Mouse (Mus musculus) embryonic facial prominence, embryonic 14.5 days (tissue): ENCODE measurements around the gene Ccna2. TPM values are rescaled to one million over a fixed set of nuclear protein-coding genes. Genes with fewer than 3 reads are reported as not detected.
A peak's percentile ranks its signal among the peaks of the same experiment; 100 is the strongest.

Source experiments
- ATAC-seq: fragments of 200-750 bp; cut with Nextera tagmentation; 2 replicates; pipeline ENCODE4 v1.8.0; 2017; ENCODE audit warnings: low read depth, moderate number of reproducible peaks, moderate TSS enrichment
- DNase-seq: peaks from one replicate; pipeline ENCODE4 v3.0.0-alpha.2; 2015; ENCODE audit warnings: low spot score
- H3K27ac ChIP-seq: fragments of 300-500 bp; sonication (generic); replicated peaks from 2 replicates; pipeline ENCODE4 v1.5.1; 2014; ENCODE audit warnings: low read depth, mild to moderate bottlenecking, low read length, moderate library complexity
- H3K27me3 ChIP-seq: fragments of 300-500 bp; sonication (generic); replicated peaks from 2 replicates; pipeline ENCODE4 v1.6.1; 2014; ENCODE audit warnings: low read length; ENCODE audit not compliant: control insufficient read depth, insufficient read depth
- H3K36me3 ChIP-seq: fragments of 300-500 bp; sonication (generic); 2 replicates; pipeline ENCODE4 v1.6.1; 2014; ENCODE audit warnings: low read length, mixed read lengths; ENCODE audit not compliant: control insufficient read depth, insufficient read depth
- H3K4me1 ChIP-seq: fragments of 300-500 bp; sonication (generic); 2 replicates; pipeline ENCODE4 v1.6.1; 2014; ENCODE audit warnings: antibody characterized with exemption, low read length; ENCODE audit not compliant: control insufficient read depth, insufficient read depth
- H3K4me2 ChIP-seq: fragments of 300-500 bp; sonication (generic); 2 replicates; pipeline ENCODE4 v1.6.1; 2014; ENCODE audit warnings: low read depth, mild to moderate bottlenecking, low read length, moderate library complexity, mixed read lengths
- H3K4me3 ChIP-seq: fragments of 300-500 bp; sonication (generic); 2 replicates; pipeline ENCODE4 v1.5.1; 2014; ENCODE audit warnings: low read depth, mild to moderate bottlenecking, low read length
- H3K9ac ChIP-seq: fragments of 300-500 bp; sonication (generic); 2 replicates; pipeline ENCODE4 v1.6.1; 2014; ENCODE audit warnings: low read depth, mild to moderate bottlenecking, low read length, moderate library complexity, mixed read lengths
- H3K9me3 ChIP-seq: fragments of 300-500 bp; sonication (generic); 2 replicates; pipeline ENCODE4 v1.6.1; 2016; ENCODE audit warnings: low read length; ENCODE audit not compliant: control insufficient read depth
- WGBS: fragments of 180-500 bp; shearing (Covaris S2); extraction: QIAGEN DNeasy Blood & Tissue Kit; methylation state at CpG from one replicate; pipeline ENCODE4 v1.1.7; 2014; 5-methylcytosine and 5-hydroxymethylcytosine counted together
- polyA plus RNA-seq: library from polyadenylated mRNA; unstranded; fragments of >200 nt; fragmentation: Nextera tagmentation; extraction: Ambion mirVana; gene quantifications from 2 replicates; pipeline ENCODE4 v1.2.1, GENCODE M21; 2014

Ccna2 gene
- polyA plus RNA-seq, 1 experiment from 2014 or later = 159 TPM

- ATAC-seq (peak; percentile 1), DNase-seq (peak; percentile 32)
- Histone ChIP-seq H3K27ac (peak overlapping the region; percentile 76), H3K36me3 (peaks cover 38% of the 10 kb centered on the region), H3K27me3 (no peaks in the 10 kb centered on the region), H3K9me3 (no peaks in the 10 kb centered on the region), H3K4me3 (peak overlapping the region; percentile 70), H3K4me2 (peak overlapping the region; percentile 77), H3K4me1 (peaks cover 12% of the 10 kb centered on the region; the same call in 1 of the 2 replicates), H3K9ac (peak overlapping the region; percentile 85)
- 0% methylated on average over 36 of the region's 46 CpGs for WGBS
These were observed 556 bp downstream of the Ccna2 start for GRCm38 (mm10) chr3:36571361-36571826.

DNA sequence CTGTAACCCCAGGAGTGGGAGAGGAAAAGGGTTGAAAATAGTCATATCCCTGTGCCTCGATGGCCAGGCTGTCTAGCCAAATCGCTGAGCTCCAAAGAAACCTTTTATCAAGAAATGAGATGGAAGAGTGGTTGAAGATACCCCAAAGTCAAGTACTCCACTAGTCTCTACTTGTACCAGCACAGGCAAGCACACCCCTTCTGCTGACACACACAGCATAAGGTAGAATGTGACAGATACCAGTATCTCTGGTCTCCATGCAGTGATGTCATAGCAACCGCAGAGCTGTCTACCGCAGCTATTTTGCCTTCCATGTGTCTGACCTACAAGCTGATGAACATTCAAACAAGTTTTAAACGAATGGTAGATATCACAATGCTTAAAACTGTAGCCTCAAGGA, 2.1 kb downstream of the Ccna2 start:
- no peak for ATAC-seq
- whole genome bisulfite sequencing = 88% methylated on average over 5 of the region's 5 CpGs
- Histone ChIP-seq H3K9ac (peak overlapping the region; percentile 7; the same call in 1 of the 2 replicates), H3K27ac (no peak overlapping the region), H3K4me3 (peak overlapping the region; percentile 70), H3K36me3 (peaks cover 52% of the 10 kb centered on the region), H3K27me3 (no peaks in the 10 kb centered on the region), H3K9me3 (no peaks in the 10 kb centered on the region), H3K4me2 (peak overlapping the region; percentile 77), H3K4me1 (peaks cover 12% of the 10 kb centered on the region; the same call in 1 of the 2 replicates)
- no peak for DNase-seq

GRCm38 (mm10) chr3:36563666-36564065, 8.3 kb downstream of the Ccna2 start:
- Histone ChIP-seq H3K36me3 (peaks cover 94% of the 10 kb centered on the region), H3K4me1 (no peaks in the 10 kb centered on the region)
- ATAC-seq = no peak

GRCm38 (mm10) chr3:36559606-36560005, 12.3 kb downstream of the Ccna2 start:
- Histone ChIP-seq H3K4me3 (no peak overlapping the region), H3K9me3 (no peaks in the 10 kb centered on the region), H3K27me3 (no peaks in the 10 kb centered on the region), H3K9ac (no peak overlapping the region), H3K27ac (no peak overlapping the region), H3K4me1 (no peaks in the 10 kb centered on the region), H3K4me2 (no peak overlapping the region), H3K36me3 (peaks cover 96% of the 10 kb centered on the region)
- no peak for ATAC-seq
- WGBS = 85% methylated on average over 4 of the region's 4 CpGs
- DNase-seq = no peak

More at GRCm38 (mm10) chr3:36563666-36564065, 8.3 kb downstream of the Ccna2 start:
- Histone ChIP-seq H3K4me3 (no peak overlapping the region), H3K9me3 (no peaks in the 10 kb centered on the region), H3K27me3 (no peaks in the 10 kb centered on the region), H3K9ac (no peak overlapping the region), H3K27ac (no peak overlapping the region), H3K4me2 (no peak overlapping the region)
- no peak for DNase-seq
- 84% methylated on average over 3 of the region's 3 CpGs for WGBS

DNA sequence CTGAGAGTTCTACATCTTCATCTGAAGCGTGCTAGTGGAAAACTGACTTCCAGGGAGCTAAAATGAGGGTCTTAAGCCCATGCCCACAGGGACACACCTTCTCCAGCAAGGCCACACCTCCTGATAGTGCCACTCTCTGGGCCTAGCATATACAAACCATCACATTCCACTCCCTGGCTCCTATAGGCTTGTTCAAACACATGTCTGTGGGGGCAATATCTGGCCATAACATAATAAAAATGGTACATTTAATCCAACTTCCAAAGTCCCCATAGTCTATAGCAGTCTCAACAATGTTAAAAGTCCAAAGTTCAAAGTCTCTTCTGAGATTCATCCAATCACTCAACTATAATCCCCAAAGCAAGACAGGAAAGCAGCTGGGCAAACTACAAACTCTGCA, 14.3 kb downstream of the Ccna2 start:
- Histone ChIP-seq H3K27me3 (no peaks in the 10 kb centered on the region), H3K4me2 (no peak overlapping the region), H3K9ac (no peak overlapping the region), H3K27ac (no peak overlapping the region), H3K36me3 (peaks cover 85% of the 10 kb centered on the region), H3K9me3 (no peaks in the 10 kb centered on the region), H3K4me3 (no peak overlapping the region), H3K4me1 (peaks cover 5% of the 10 kb centered on the region; the same call in 1 of the 2 replicates)
- ATAC-seq = no peak
- 93% methylated on average over 1 of the region's 1 CpGs for WGBS
- DNase-seq = no peak

DNA sequence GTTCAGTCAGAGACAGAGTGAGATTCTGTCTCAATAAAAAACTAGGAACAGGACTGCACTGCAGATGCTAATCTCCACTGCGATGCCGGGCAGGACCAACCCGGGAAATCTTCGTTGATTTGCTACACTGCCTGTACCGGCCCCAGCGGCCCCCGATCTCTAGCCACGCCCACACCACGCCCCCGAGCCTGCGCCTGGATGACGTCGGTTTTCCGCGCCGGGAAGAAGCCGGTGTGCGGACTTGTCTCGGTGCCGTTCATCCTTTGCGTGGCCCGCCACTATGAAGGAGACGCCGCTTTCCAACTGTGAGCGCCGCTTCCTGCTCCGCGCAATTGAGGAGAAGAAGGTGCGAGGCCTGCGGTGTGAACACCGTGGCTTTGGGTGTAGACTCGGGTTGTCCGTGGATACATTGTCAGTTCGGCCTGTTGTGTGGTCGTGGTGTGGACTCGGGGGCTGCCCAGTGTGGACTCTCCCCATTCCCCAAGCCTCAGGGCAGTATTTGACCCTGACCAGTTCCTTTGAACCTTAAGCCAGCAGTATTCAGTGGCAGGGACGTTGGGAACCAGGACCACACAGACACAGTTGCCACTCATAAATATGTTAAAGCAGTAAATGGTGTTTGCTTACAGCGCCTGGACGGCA, 19.4 kb downstream of the Ccna2 start, which contains the start of gene Exosc9:
Gene Exosc9 (plus strand): TSS at position 201 of the 642 bp plus-strand sequence.
- WGBS = 0% methylated on average over 35 of the region's 39 CpGs
- peak; percentile 93 for DNase-seq
- Histone ChIP-seq H3K9ac (peak within 1 kb of the TSS; percentile 82), H3K9me3 (no peaks in the 10 kb centered on the region), H3K36me3 (peaks cover 37% of the 10 kb centered on the region), H3K4me1 (peaks cover 5% of the 10 kb centered on the region; the same call in 1 of the 2 replicates), H3K27me3 (no peaks in the 10 kb centered on the region), H3K27ac (peak within 1 kb of the TSS; percentile 63), H3K4me3 (peak within 1 kb of the TSS; percentile 85), H3K4me2 (peak within 1 kb of the TSS; percentile 67)
- peak; percentile 95 for ATAC-seq

DNA sequence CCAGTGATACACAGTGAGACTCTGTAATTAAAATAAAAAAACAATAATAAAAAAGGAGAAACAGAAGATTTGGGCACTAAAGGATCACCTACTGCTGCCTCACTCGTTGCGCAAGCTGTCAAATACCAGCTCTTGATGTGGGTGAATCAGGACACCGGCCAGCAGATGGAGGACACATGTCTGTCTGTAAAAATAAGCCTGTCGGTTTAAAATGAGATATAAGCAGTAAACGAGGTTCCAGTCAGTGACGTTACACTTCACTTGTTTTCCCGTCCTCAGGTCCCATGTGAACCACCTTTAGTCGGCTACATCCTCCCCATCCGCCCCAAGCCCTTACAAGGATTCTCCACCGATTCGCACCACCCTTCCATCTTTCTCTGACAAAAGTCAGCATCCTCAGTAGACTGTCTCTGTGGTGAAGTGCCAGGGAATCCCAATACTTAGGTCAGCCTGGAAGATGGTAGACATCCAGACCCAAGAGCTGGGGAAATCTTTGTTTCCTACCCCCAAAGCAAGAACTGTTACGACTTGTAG, 20.0 kb downstream of the Ccna2 start:
- Histone ChIP-seq H3K9me3 (no peaks in the 10 kb centered on the region), H3K4me1 (peaks cover 5% of the 10 kb centered on the region; the same call in 1 of the 2 replicates), H3K4me3 (peak overlapping the region; percentile 85), H3K9ac (peak overlapping the region; percentile 82), H3K36me3 (peaks cover 31% of the 10 kb centered on the region), H3K27ac (peak overlapping the region; percentile 63), H3K4me2 (peak overlapping the region; percentile 67), H3K27me3 (no peaks in the 10 kb centered on the region)
- WGBS = 13% methylated on average over 12 of the region's 12 CpGs
- ATAC-seq = peak; percentile 26; the same call in 1 of the 2 replicates
- DNase-seq = peak; percentile 26

GRCm38 (mm10) chr3:36551343-36551742, 20.6 kb downstream of the Ccna2 start:
- WGBS = 38% methylated on average over 9 of the region's 9 CpGs
- ATAC-seq (peak; percentile 72), DNase-seq (peak; percentile 83)
- Histone ChIP-seq H3K27me3 (no peaks in the 10 kb centered on the region), H3K36me3 (peaks cover 26% of the 10 kb centered on the region), H3K27ac (no peak overlapping the region), H3K9ac (no peak overlapping the region), H3K4me3 (peak overlapping the region; percentile 85; the same call in 1 of the 2 replicates), H3K4me2 (peak overlapping the region; percentile 67), H3K9me3 (no peaks in the 10 kb centered on the region), H3K4me1 (peaks cover 5% of the 10 kb centered on the region; the same call in 1 of the 2 replicates)
